12 mouse cellular contexts compared by ENCODE assay signal in genomic region chr17:56587773-56588172, GRCm38 (mm10). TPM values are rescaled to one million over a fixed set of nuclear protein-coding genes. Genes with fewer than 3 reads are reported as not detected.
A peak's percentile ranks its signal among the peaks of the same experiment; 100 is the strongest.
DNase-seq lines count a peak whose midpoint lies in the region; ATAC-seq lines count a peak whose summit lies in the region.
"Had no signal": no experiment of that assay in that cellular context is flagged by ENCODE, and none has a peak within 500 bp of the region (broad histone marks: within the 10 kb centered on the region; RNA-seq: fewer than 3 reads in every experiment).

No protein-coding gene starts in this region.

- H3K27ac ChIP-seq in heart, embryonic 13.5 days (replicated peaks): no peak overlapping the region
- no peak overlapping the region for H3K27ac ChIP-seq in hindbrain, embryonic 13.5 days
- peak overlapping the region; percentile 27; the same call in 1 of the 2 replicates for H3K27ac ChIP-seq in liver, embryonic 13.5 days
- H3K27ac ChIP-seq: neural tube, embryonic 12.5 days had no signal

- H3K36me3 ChIP-seq in heart, embryonic 13.5 days: peaks cover 71% of the 10 kb centered on the region
- H3K36me3 ChIP-seq in megakaryocyte, embryonic 14.5 days (replicated peaks; ENCODE audit: low read length): peaks cover 74% of the 10 kb centered on the region
- peaks cover 63% of the 10 kb centered on the region for H3K36me3 ChIP-seq in hindbrain, embryonic 13.5 days
- peaks cover 70% of the 10 kb centered on the region for H3K36me3 ChIP-seq in liver, embryonic 13.5 days

- H3K4me3 ChIP-seq in heart, embryonic 13.5 days: peak overlapping the region; percentile 1; the same call in 1 of the 2 replicates
- peak overlapping the region; percentile 12 for H3K4me3 ChIP-seq in megakaryocyte, embryonic 14.5 days (replicated peaks)
- H3K4me3 ChIP-seq in hindbrain, embryonic 13.5 days: peak overlapping the region; percentile 85; the same call in 1 of the 2 replicates
- H3K4me3 ChIP-seq in liver, embryonic 13.5 days (replicated peaks): peak overlapping the region; percentile 95; the same call in 1 of the 2 replicates

- DNase-seq in heart, adult 9 months (ENCODE audit: low spot score in 2 of 2): no peak
- no peak for DNase-seq in liver, embryonic 13.5 days
- no peak for DNase-seq in adrenal gland, adult 8-10 months
- DNase-seq: cerebellum, adult 18-20 months; kidney, postnatal 25 days; right cerebral cortex, adult 18-20 months had no signal

- 58% methylated on average over 1 of the region's 1 CpGs for WGBS in heart, embryonic 13.5 days
- WGBS in hindbrain, embryonic 13.5 days: 76% methylated on average over 1 of the region's 1 CpGs
- WGBS in liver, embryonic 13.5 days (ENCODE audit: insufficient replicate concordance): 88% methylated on average over 1 of the region's 1 CpGs

- no peaks in the 10 kb centered on the region for H3K27me3 ChIP-seq in heart, embryonic 13.5 days (replicated peaks)
- H3K27me3 ChIP-seq in megakaryocyte, embryonic 14.5 days (replicated peaks): no peaks in the 10 kb centered on the region
- no peaks in the 10 kb centered on the region for H3K27me3 ChIP-seq in hindbrain, embryonic 13.5 days
- H3K27me3 ChIP-seq in liver, embryonic 13.5 days: no peaks in the 10 kb centered on the region
- H3K27me3 ChIP-seq: neural tube, embryonic 12.5 days had no signal

- no peaks in the 10 kb centered on the region for H3K9me3 ChIP-seq in heart, embryonic 13.5 days
- H3K9me3 ChIP-seq in megakaryocyte, embryonic 14.5 days: no peaks in the 10 kb centered on the region
- H3K9me3 ChIP-seq in hindbrain, embryonic 13.5 days: no peaks in the 10 kb centered on the region
- no peaks in the 10 kb centered on the region for H3K9me3 ChIP-seq in liver, embryonic 13.5 days (replicated peaks)
- H3K9me3 ChIP-seq: neural tube, embryonic 12.5 days had no signal

- H3K4me2 ChIP-seq in heart, embryonic 13.5 days: peak overlapping the region; percentile 93
- H3K4me2 ChIP-seq in hindbrain, embryonic 13.5 days: peak overlapping the region; percentile 93
- peak overlapping the region; percentile 92; the same call in 1 of the 2 replicates for H3K4me2 ChIP-seq in liver, embryonic 13.5 days

- no peak for ATAC-seq in heart, embryonic 13.5 days (ENCODE audit: extremely low read depth, insufficient number of reproducible peaks, low FRiP score, low TSS enrichment)
- ATAC-seq in megakaryocyte, adult 5-6 weeks (ENCODE audit: poor library complexity, severe bottlenecking): no peak
- ATAC-seq in hindbrain, embryonic 13.5 days (ENCODE audit: low FRiP score): no peak
- no peak for ATAC-seq in liver, embryonic 13.5 days (ENCODE audit: low read depth)
- ATAC-seq in frontal cortex, adult (ENCODE audit: low TSS enrichment): no peak

- H3K4me1 ChIP-seq in heart, embryonic 13.5 days: peaks cover 45% of the 10 kb centered on the region
- peaks cover 77% of the 10 kb centered on the region for H3K4me1 ChIP-seq in megakaryocyte, embryonic 14.5 days
- peaks cover 62% of the 10 kb centered on the region for H3K4me1 ChIP-seq in hindbrain, embryonic 13.5 days (replicated peaks)
- H3K4me1 ChIP-seq in liver, embryonic 13.5 days (replicated peaks): peaks cover 51% of the 10 kb centered on the region

- H3K9ac ChIP-seq in heart, embryonic 13.5 days: peak overlapping the region; percentile 96
- H3K9ac ChIP-seq in hindbrain, embryonic 13.5 days: peak overlapping the region; percentile 56; the same call in 1 of the 2 replicates
- H3K9ac ChIP-seq in liver, embryonic 13.5 days: peak overlapping the region; percentile 40

RNA-seq across cellular contexts. Expression of gene Safb, which starts 3.1 kb away (rescaled TPM):
- polyA plus RNA-seq in heart, embryonic 13.5 days (2015; fragmentation: Nextera tagmentation; extraction: Ambion mirVana): 66.9 and 68.1 TPM in 2 replicates
- 30.0 and 79.6 TPM in 2 replicates for polyA plus RNA-seq in megakaryocyte, embryonic 14.5 days (2012; ENCODE audit: insufficient read depth, low replicate concordance)
- total RNA-seq in megakaryocyte, adult 5-6 weeks (2015): 53.5 and 59.6 TPM in 2 replicates
- 65.8 and 76.1 TPM in 2 replicates for total RNA-seq in megakaryocyte, adult 5-6 weeks (2017)
- polyA plus RNA-seq in hindbrain, embryonic 13.5 days (2015; fragmentation: Nextera tagmentation; extraction: Ambion mirVana): 105 and 113 TPM in 2 replicates
- 44.4 and 59.7 TPM in 2 replicates for polyA plus RNA-seq in liver, embryonic 13.5 days (2015; fragmentation: Nextera tagmentation; extraction: Ambion mirVana)
- total RNA-seq in adrenal gland, adult 8-10 months (2022): 100 to 1,000 TPM in 3 of 4 experiments, 10 to 100 TPM in 1; 87.8 to 184 (median 132) TPM

RNA-seq across cellular contexts. Expression of gene Safb2, which starts 3.4 kb away (rescaled TPM):
- 50.2 and 50.4 TPM in 2 replicates for polyA plus RNA-seq in heart, embryonic 13.5 days (2015; fragmentation: Nextera tagmentation; extraction: Ambion mirVana)
- 75.4 and 129 TPM in 2 replicates for polyA plus RNA-seq in megakaryocyte, embryonic 14.5 days (2012; ENCODE audit: insufficient read depth, low replicate concordance)
- 54.5 and 68.8 TPM in 2 replicates for total RNA-seq in megakaryocyte, adult 5-6 weeks (2015)
- total RNA-seq in megakaryocyte, adult 5-6 weeks (2017): 78.1 and 92.6 TPM in 2 replicates
- polyA plus RNA-seq in hindbrain, embryonic 13.5 days (2015; fragmentation: Nextera tagmentation; extraction: Ambion mirVana): 76.1 and 76.2 TPM in 2 replicates
- polyA plus RNA-seq in liver, embryonic 13.5 days (2015; fragmentation: Nextera tagmentation; extraction: Ambion mirVana): 37.5 and 40.7 TPM in 2 replicates
- 100 to 1,000 TPM in 3 of 4 experiments, 10 to 100 TPM in 1; 79.7 to 193 (median 154) TPM for total RNA-seq in adrenal gland, adult 8-10 months (2022)

RNA-seq across cellular contexts. Expression of gene 2410015M20Rik, which starts 21.8 kb away (rescaled TPM):
- polyA plus RNA-seq in heart, embryonic 13.5 days (2015; fragmentation: Nextera tagmentation; extraction: Ambion mirVana): 273 and 332 TPM in 2 replicates
- polyA plus RNA-seq in megakaryocyte, embryonic 14.5 days (2012; ENCODE audit: insufficient read depth, low replicate concordance): 90.4 and 344 TPM in 2 replicates
- 43.6 and 52.6 TPM in 2 replicates for total RNA-seq in megakaryocyte, adult 5-6 weeks (2015)
- total RNA-seq in megakaryocyte, adult 5-6 weeks (2017): 48.3 and 64.2 TPM in 2 replicates
- 204 and 212 TPM in 2 replicates for polyA plus RNA-seq in hindbrain, embryonic 13.5 days (2015; fragmentation: Nextera tagmentation; extraction: Ambion mirVana)
- 157 and 167 TPM in 2 replicates for polyA plus RNA-seq in liver, embryonic 13.5 days (2015; fragmentation: Nextera tagmentation; extraction: Ambion mirVana)
- 100 to 1,000 TPM; 245 to 323 (median 277) TPM for total RNA-seq in adrenal gland, adult 8-10 months (2022)

RNA-seq across cellular contexts. Expression of gene Rpl36, which starts 25.4 kb away (rescaled TPM):
- 1,294 and 1,391 TPM in 2 replicates for polyA plus RNA-seq in heart, embryonic 13.5 days (2015; fragmentation: Nextera tagmentation; extraction: Ambion mirVana)
- 9,023 and 9,040 TPM in 2 replicates for polyA plus RNA-seq in megakaryocyte, embryonic 14.5 days (2012; ENCODE audit: insufficient read depth, low replicate concordance)
- total RNA-seq in megakaryocyte, adult 5-6 weeks (2015): 757 and 782 TPM in 2 replicates
- total RNA-seq in megakaryocyte, adult 5-6 weeks (2017): 1,133 and 1,354 TPM in 2 replicates
- polyA plus RNA-seq in hindbrain, embryonic 13.5 days (2015; fragmentation: Nextera tagmentation; extraction: Ambion mirVana): 1,179 and 1,235 TPM in 2 replicates
- polyA plus RNA-seq in liver, embryonic 13.5 days (2015; fragmentation: Nextera tagmentation; extraction: Ambion mirVana): 1,217 and 1,404 TPM in 2 replicates
- 100 to 1,000 TPM; 674 to 792 (median 703) TPM for total RNA-seq in adrenal gland, adult 8-10 months (2022)

RNA-seq across cellular contexts. Expression of gene Gm20219, which starts 33.6 kb away (rescaled TPM):
- polyA plus RNA-seq in heart, embryonic 13.5 days (2015; fragmentation: Nextera tagmentation; extraction: Ambion mirVana): 0.19 and 0.37 TPM in 2 replicates
- polyA plus RNA-seq in megakaryocyte, embryonic 14.5 days (2012; ENCODE audit: insufficient read depth, low replicate concordance): 2.6 and 23.3 TPM in 2 replicates
- total RNA-seq in megakaryocyte, adult 5-6 weeks (2015): 0.71 and 1.2 TPM in 2 replicates
- total RNA-seq in megakaryocyte, adult 5-6 weeks (2017): 0.44 and 0.49 TPM in 2 replicates
- 1.2 and 1.8 TPM in 2 replicates for polyA plus RNA-seq in hindbrain, embryonic 13.5 days (2015; fragmentation: Nextera tagmentation; extraction: Ambion mirVana)
- polyA plus RNA-seq in liver, embryonic 13.5 days (2015; fragmentation: Nextera tagmentation; extraction: Ambion mirVana): 0.08 and 0.14 TPM in 2 replicates
- total RNA-seq in adrenal gland, adult 8-10 months (2022): 1 to 10 TPM in 2 of 4 experiments, under 1 TPM in 2; 0.73 to 2.1 (median 1.1) TPM

Comparison
In these comparisons a context has a peak if more than half of its experiments do, and no peak if none do; other contexts are left out.
1. H3K4me3 ChIP-seq: peak in every context shown above with its lines; median percentile 95 in liver, embryonic 13.5 days; 85 in hindbrain, embryonic 13.5 days; 12 in megakaryocyte, embryonic 14.5 days; 1 in heart, embryonic 13.5 days.
2. H3K9ac ChIP-seq: peak in every context shown above with its lines; median percentile 96 in heart, embryonic 13.5 days; 56 in hindbrain, embryonic 13.5 days; 40 in liver, embryonic 13.5 days.